Mouse (Mus musculus): ENCODE measurements at regions not wholly inside any gene's neighbourhood (a gene's known extent, or its start where the extent isn't known, plus 50 kb on each side); places are given as distances from the start of the nearest gene placed in this dataset.

DNA sequence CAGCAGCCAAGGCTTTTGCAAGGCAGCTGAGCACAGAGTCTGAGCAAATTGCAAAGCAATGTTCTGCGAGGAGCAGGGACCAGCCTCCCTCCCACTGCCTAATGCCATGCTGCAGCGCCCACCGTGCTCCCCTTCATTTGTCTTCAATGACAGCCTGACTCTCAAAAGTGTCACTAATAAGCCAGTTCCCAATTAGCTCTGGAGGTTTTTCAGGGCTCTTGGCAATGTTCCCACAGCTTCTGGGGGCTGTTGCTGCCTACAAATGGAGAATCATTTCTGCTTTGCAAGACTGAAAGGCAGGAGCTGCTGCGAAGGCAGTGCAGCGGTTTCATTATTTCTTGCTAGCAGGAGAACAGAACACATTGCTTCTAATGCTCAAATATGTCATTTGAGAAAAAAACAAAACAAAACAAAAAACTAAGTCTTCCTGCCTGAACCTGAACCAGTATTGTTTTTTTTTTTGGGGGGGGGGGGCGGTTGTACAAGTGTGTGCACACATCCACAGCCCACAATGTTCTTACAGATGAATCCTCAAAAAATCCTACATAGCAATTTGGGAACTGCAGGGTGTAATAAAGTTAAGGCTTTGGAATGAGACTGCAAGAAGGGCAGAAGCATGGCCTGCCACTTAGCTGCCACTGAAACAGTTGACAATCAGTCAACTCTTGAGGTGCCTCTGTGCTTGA lies 283.5 kb upstream of the Emcn start:
- TF ChIP-seq CTCF (IDR thresholded peaks at IDR 0.05; ENCODE audit: low read depth, low read length) (no peak), POLR2A (IDR thresholded peaks at IDR 0.05; ENCODE audit: extremely low read depth, insufficient read depth, low read length) (no peak)
- no peak for DNase-seq (ENCODE audit: extremely low read depth, low read depth, low spot score)

DNA sequence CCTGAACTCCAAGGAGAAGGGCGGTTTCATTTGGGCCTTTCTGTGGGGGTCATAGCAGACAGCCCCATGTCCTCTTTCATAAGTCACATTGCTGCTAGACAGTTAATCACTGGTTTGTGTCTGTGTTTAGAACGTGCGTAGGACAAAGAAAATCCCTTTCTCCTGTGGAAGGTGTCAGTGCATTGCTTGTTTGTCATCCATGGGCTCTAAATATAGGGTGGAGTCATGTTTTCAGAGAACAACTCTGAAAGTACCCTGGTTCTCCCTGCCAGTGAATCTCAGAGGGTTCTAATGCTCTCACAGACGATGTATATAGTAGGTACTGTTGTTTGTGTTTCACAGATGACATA lies 283.0 kb upstream of the Emcn start:
- Histone ChIP-seq H3K27me3 (ENCODE audit: control insufficient read depth, insufficient read depth, low read length) (no peaks in the 10 kb centered on the region), H3K79me2 (ENCODE audit: control insufficient read depth, insufficient read depth, low read length) (no peaks in the 10 kb centered on the region), H3K4me1 (ENCODE audit: control insufficient read depth, insufficient read depth, low read length) (no peaks in the 10 kb centered on the region), H3K27ac (replicated peaks; ENCODE audit: insufficient read depth, low read depth, low read length) (no peak overlapping the region), H3K36me3 (ENCODE audit: control insufficient read depth, insufficient read depth, low read length) (no peaks in the 10 kb centered on the region), H3K4me3 (ENCODE audit: insufficient read depth, low read depth, low read length) (no peak overlapping the region), H3K9ac (ENCODE audit: low read depth, low read length) (no peak overlapping the region)
- WGBS, result 94% methylated on average over 4 of the region's 4 CpGs
- TF ChIP-seq POLR2A (IDR thresholded peaks at IDR 0.05; ENCODE audit: extremely low read depth, insufficient read depth, low read length) (no peak), CTCF (IDR thresholded peaks at IDR 0.05; ENCODE audit: low read depth, low read length) (no peak)
- no peak for DNase-seq (ENCODE audit: extremely low read depth, low read depth, low spot score)

More for the DNA sequence above, 283.5 kb upstream of the Emcn start:
- WGBS, result 84% methylated on average over 6 of the region's 6 CpGs
- H3K27ac ChIP-seq (replicated peaks; ENCODE audit: insufficient read depth, low read depth, low read length), result no peak overlapping the region
- no peak overlapping the region for H3K4me3 ChIP-seq (ENCODE audit: insufficient read depth, low read depth, low read length)
- no peak overlapping the region for H3K9ac ChIP-seq (ENCODE audit: low read depth, low read length)
- H3K4me1 ChIP-seq (ENCODE audit: control insufficient read depth, insufficient read depth, low read length), result no peaks in the 10 kb centered on the region
- H3K36me3 ChIP-seq (ENCODE audit: control insufficient read depth, insufficient read depth, low read length), result no peaks in the 10 kb centered on the region
- H3K79me2 ChIP-seq (ENCODE audit: control insufficient read depth, insufficient read depth, low read length), result no peaks in the 10 kb centered on the region
- no peaks in the 10 kb centered on the region for H3K27me3 ChIP-seq (ENCODE audit: control insufficient read depth, insufficient read depth, low read length)

DNA sequence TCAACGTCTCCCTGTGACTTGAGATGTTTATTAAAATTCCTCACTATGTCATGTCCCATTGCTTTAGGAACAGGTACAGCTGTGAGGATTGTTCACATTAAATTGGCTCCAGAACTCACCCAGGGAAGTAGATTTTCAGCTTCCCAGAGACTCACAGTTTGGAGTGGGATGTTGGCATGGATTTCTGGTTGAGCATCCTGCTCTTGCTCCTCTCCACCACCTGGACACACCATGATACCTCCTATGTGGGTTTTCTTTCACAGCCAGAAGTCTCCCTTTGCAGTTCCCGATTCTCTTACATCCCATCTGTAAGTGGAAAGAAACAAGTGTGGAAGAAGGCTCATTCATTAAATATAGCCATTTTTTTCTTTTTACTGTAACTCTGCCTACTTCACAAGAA lies 278.8 kb upstream of the Emcn start:
- H3K9ac ChIP-seq (ENCODE audit: low read depth, low read length), result no peak overlapping the region
- H3K27ac ChIP-seq (replicated peaks; ENCODE audit: insufficient read depth, low read depth, low read length), result no peak overlapping the region
- WGBS, result 79% methylated on average over 2 of the region's 2 CpGs
- H3K4me3 ChIP-seq (ENCODE audit: insufficient read depth, low read depth, low read length), result no peak overlapping the region
- TF ChIP-seq CTCF (IDR thresholded peaks at IDR 0.05; ENCODE audit: low read depth, low read length) (no peak), POLR2A (IDR thresholded peaks at IDR 0.05; ENCODE audit: extremely low read depth, insufficient read depth, low read length) (no peak)
- no peaks in the 10 kb centered on the region for H3K79me2 ChIP-seq (ENCODE audit: control insufficient read depth, insufficient read depth, low read length)
- H3K36me3 ChIP-seq (ENCODE audit: control insufficient read depth, insufficient read depth, low read length), result no peaks in the 10 kb centered on the region
- DNase-seq (ENCODE audit: extremely low read depth, low read depth, low spot score), result no peak
- H3K4me1 ChIP-seq (ENCODE audit: control insufficient read depth, insufficient read depth, low read length), result no peaks in the 10 kb centered on the region
- H3K27me3 ChIP-seq (ENCODE audit: control insufficient read depth, insufficient read depth, low read length), result no peaks in the 10 kb centered on the region

DNA sequence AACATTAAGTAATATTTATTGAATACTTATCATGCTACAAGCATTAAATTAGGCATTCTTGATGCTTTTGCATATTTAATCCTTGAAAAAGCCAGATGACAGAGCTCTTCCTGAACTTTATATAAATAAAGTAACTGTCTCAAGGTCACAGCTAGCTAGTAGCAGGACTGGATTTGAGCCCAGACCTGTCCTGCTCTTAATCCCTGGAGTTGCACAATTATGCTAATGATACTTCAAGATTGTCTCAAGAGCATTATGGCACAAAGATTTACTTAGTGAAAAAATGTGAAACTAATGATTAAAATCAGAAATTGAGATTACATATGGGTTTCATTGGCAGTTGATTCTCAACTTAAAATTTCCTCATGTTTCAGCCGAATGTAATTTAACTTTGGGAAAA lies 273.5 kb upstream of the Emcn start:
- H3K36me3 ChIP-seq (ENCODE audit: control insufficient read depth, insufficient read depth, low read length), result no peaks in the 10 kb centered on the region
- TF ChIP-seq CTCF (IDR thresholded peaks at IDR 0.05; ENCODE audit: low read depth, low read length), result no peak
- TF ChIP-seq POLR2A (IDR thresholded peaks at IDR 0.05; ENCODE audit: extremely low read depth, insufficient read depth, low read length), result no peak
- H3K9ac ChIP-seq (ENCODE audit: low read depth, low read length), result no peak overlapping the region
- no peaks in the 10 kb centered on the region for H3K4me1 ChIP-seq (ENCODE audit: control insufficient read depth, insufficient read depth, low read length)
- no peak for DNase-seq (ENCODE audit: extremely low read depth, low read depth, low spot score)
- H3K27ac ChIP-seq (replicated peaks; ENCODE audit: insufficient read depth, low read depth, low read length), result no peak overlapping the region
- WGBS, result 83% methylated on average over 1 of the region's 1 CpGs
- no peak overlapping the region for H3K4me3 ChIP-seq (ENCODE audit: insufficient read depth, low read depth, low read length)
- no peaks in the 10 kb centered on the region for H3K27me3 ChIP-seq (ENCODE audit: control insufficient read depth, insufficient read depth, low read length)
- H3K79me2 ChIP-seq (ENCODE audit: control insufficient read depth, insufficient read depth, low read length), result no peaks in the 10 kb centered on the region

DNA sequence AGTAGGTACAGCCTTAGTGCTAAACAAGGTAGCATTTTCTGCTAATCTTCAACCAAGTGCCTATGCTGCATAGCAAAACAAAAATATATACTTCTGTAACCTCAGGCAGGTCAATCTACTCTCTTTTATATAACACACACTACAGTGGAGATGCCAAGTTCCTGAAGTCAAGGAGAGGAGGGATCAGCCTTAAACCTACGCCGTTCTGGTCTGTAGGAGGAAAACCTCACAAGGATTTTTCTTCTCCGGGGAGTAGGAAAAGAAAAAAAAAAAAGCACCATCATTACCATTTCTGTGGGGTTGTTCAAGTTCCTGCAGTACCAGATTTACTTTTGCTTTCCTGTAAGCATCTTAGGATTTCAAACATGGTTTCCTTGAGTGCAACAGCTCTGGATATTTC lies 271.5 kb upstream of the Emcn start:
- WGBS, result 92% methylated on average over 3 of the region's 3 CpGs
- no peak for DNase-seq (ENCODE audit: extremely low read depth, low read depth, low spot score)
- no peak for TF ChIP-seq CTCF (IDR thresholded peaks at IDR 0.05; ENCODE audit: low read depth, low read length)
- TF ChIP-seq POLR2A (IDR thresholded peaks at IDR 0.05; ENCODE audit: extremely low read depth, insufficient read depth, low read length), result no peak

DNA sequence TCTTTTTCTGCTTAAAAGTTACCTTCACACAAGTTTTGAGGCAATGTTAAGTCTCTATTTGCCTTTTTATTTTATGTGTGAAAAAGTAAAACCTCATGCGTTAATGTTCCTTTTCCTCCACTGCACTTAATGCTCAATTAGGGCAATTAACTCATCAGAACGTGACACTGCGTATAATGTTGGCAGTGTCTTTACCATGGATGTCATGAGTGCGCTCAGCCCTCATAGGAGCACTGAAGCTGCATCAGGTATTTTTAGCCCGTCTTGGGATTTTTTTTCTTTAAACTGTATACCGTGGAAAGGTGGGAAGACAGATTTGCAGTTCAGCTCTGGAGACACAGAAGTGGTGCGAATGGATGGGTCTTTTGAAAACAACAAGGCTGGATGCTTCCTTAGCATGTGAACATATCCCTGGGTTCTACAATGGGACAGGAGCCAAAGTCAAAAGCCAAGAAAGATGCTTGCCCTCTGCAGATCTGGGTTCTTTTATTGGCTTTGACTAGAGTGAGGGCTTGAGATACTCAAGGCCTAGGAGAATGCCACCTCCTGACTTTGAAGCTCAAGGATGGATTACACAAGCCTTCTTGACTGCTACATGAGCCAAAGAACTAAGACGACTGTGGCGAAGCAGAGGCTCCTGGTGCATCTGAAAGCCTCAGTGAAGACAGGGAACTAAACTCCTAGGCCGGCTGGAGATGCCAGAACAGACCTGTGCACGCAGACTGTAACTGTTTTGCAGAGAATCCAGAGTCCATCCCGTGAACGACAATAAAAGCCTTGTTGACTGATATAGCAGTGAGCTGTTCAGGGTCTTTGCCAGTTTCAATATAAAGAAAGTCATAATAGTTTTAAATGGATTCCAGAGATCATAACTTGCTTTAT lies 262.9 kb upstream of the Emcn start:
- H3K4me1 ChIP-seq (ENCODE audit: control insufficient read depth, insufficient read depth, low read length), result no peaks in the 10 kb centered on the region
- no peak overlapping the region for H3K9ac ChIP-seq (ENCODE audit: low read depth, low read length)
- no peaks in the 10 kb centered on the region for H3K79me2 ChIP-seq (ENCODE audit: control insufficient read depth, insufficient read depth, low read length)
- 88% methylated on average over 13 of the region's 13 CpGs for WGBS
- H3K27ac ChIP-seq (replicated peaks; ENCODE audit: insufficient read depth, low read depth, low read length), result no peak overlapping the region
- no peaks in the 10 kb centered on the region for H3K27me3 ChIP-seq (ENCODE audit: control insufficient read depth, insufficient read depth, low read length)
- no peak overlapping the region for H3K4me3 ChIP-seq (ENCODE audit: insufficient read depth, low read depth, low read length)
- TF ChIP-seq CTCF (IDR thresholded peaks at IDR 0.05; ENCODE audit: low read depth, low read length) (no peak), POLR2A (IDR thresholded peaks at IDR 0.05; ENCODE audit: extremely low read depth, insufficient read depth, low read length) (no peak)
- no peaks in the 10 kb centered on the region for H3K36me3 ChIP-seq (ENCODE audit: control insufficient read depth, insufficient read depth, low read length)
- DNase-seq (ENCODE audit: extremely low read depth, low read depth, low spot score), result no peak

More for the DNA sequence above, 271.5 kb upstream of the Emcn start:
- Histone ChIP-seq H3K27me3 (ENCODE audit: control insufficient read depth, insufficient read depth, low read length) (no peaks in the 10 kb centered on the region), H3K9ac (ENCODE audit: low read depth, low read length) (no peak overlapping the region), H3K4me3 (ENCODE audit: insufficient read depth, low read depth, low read length) (no peak overlapping the region), H3K4me1 (ENCODE audit: control insufficient read depth, insufficient read depth, low read length) (no peaks in the 10 kb centered on the region), H3K27ac (replicated peaks; ENCODE audit: insufficient read depth, low read depth, low read length) (no peak overlapping the region), H3K36me3 (ENCODE audit: control insufficient read depth, insufficient read depth, low read length) (no peaks in the 10 kb centered on the region), H3K79me2 (ENCODE audit: control insufficient read depth, insufficient read depth, low read length) (no peaks in the 10 kb centered on the region)
